Mouse (Mus musculus): ENCODE results near the gene Dusp11. TPM values are rescaled to one million over a fixed set of nuclear protein-coding genes. Genes with fewer than 3 reads are reported as not detected.

Gene Dusp11
- polyA plus RNA-seq, 1 experiment from 2014 or later = 54.6 TPM

Other genes starting within 250 kb of the Dusp11 start
- gene Nat8f7, start 248.5 kb downstream of the Dusp11 start, polyA plus RNA-seq (2014; fragmentation: Nextera tagmentation; extraction: Ambion mirVana) = not detected in 2 replicates
- 0.17 TPM in 1 of 2 replicates, not detected in the other for gene Nat8f3, start 195.9 kb downstream of the Dusp11 start, polyA plus RNA-seq (2014; fragmentation: Nextera tagmentation; extraction: Ambion mirVana)
- gene Nat8f6, start 140.7 kb downstream of the Dusp11 start, polyA plus RNA-seq (2014; fragmentation: Nextera tagmentation; extraction: Ambion mirVana) = not detected in 2 replicates
- 0.21 TPM in 1 of 2 replicates, not detected in the other for gene Nat8f5, start 140.7 kb downstream of the Dusp11 start, polyA plus RNA-seq (2014; fragmentation: Nextera tagmentation; extraction: Ambion mirVana)
- gene Nat8, start 129.6 kb downstream of the Dusp11 start, polyA plus RNA-seq (2014; fragmentation: Nextera tagmentation; extraction: Ambion mirVana) = not detected in 2 replicates
- gene Nat8f2, start 92.5 kb downstream of the Dusp11 start, polyA plus RNA-seq (2014; fragmentation: Nextera tagmentation; extraction: Ambion mirVana) = not detected in 2 replicates
- gene Nat8f4, start 56.8 kb downstream of the Dusp11 start, polyA plus RNA-seq (2014; fragmentation: Nextera tagmentation; extraction: Ambion mirVana) = 2.4 TPM in 2 replicates
- gene Tprkb, start 49.8 kb downstream of the Dusp11 start, polyA plus RNA-seq (2014; fragmentation: Nextera tagmentation; extraction: Ambion mirVana) = 23.7 and 24.1 TPM in 2 replicates
- 4.2 and 5.3 TPM in 2 replicates for gene Nat8f1, start 46.0 kb downstream of the Dusp11 start, polyA plus RNA-seq (2014; fragmentation: Nextera tagmentation; extraction: Ambion mirVana)
- not detected in 2 replicates for gene Figla, start 54.5 kb upstream of the Dusp11 start, polyA plus RNA-seq (2014; fragmentation: Nextera tagmentation; extraction: Ambion mirVana)
- gene Add2, start 67.0 kb upstream of the Dusp11 start, polyA plus RNA-seq (2014; fragmentation: Nextera tagmentation; extraction: Ambion mirVana) = 6.7 and 7.6 TPM in 2 replicates
- 4.5 and 5.2 TPM in 2 replicates for gene Tgfa, start 233.6 kb upstream of the Dusp11 start, polyA plus RNA-seq (2014; fragmentation: Nextera tagmentation; extraction: Ambion mirVana)

Data from embryonic facial prominence, embryonic 14.5 days (tissue).